Mouse (Mus musculus): ENCODE measurements at regions not wholly inside any gene's neighbourhood (a gene's known extent, or its start where the extent isn't known, plus 50 kb on each side); places are given as distances from the start of the nearest gene placed in this dataset.

- TF ChIP-seq USF1 (IDR thresholded peaks at IDR 0.05; ENCODE audit: low read depth, low read length) (no peak), ELF1 (IDR thresholded peaks at IDR 0.05; ENCODE audit: low read depth, low read length) (no peak), CTCF (conservative IDR thresholded peaks at IDR 0.05 in 1 of 2, IDR thresholded peaks at IDR 0.05 in 1 of 2; ENCODE audit: low read depth in 2 of 2, low read length in 2 of 2) (no peak), EP300 (IDR thresholded peaks at IDR 0.05; ENCODE audit: low read length) (no peak), BHLHE40 (IDR thresholded peaks at IDR 0.05; ENCODE audit: low read depth, low read length) (no peak), JUND (conservative IDR thresholded peaks at IDR 0.05; ENCODE audit: low read depth, low read length) (no peak), CHD2 (IDR thresholded peaks at IDR 0.05; ENCODE audit: low read length) (no peak), POLR2A (IDR thresholded peaks at IDR 0.05; ENCODE audit: low read depth, low read length) (no peak), UBTF (IDR thresholded peaks at IDR 0.05; ENCODE audit: low read depth, low read length) (no peak), MXI1 (IDR thresholded peaks at IDR 0.05; ENCODE audit: low read depth, low read length) (no peak), E2F4 (IDR thresholded peaks at IDR 0.05; ENCODE audit: insufficient replicate concordance, low read depth, low read length) (no peak), TBP (conservative IDR thresholded peaks at IDR 0.05; ENCODE audit: low read depth, low read length) (no peak)
Observed at GRCm38 (mm10) chr1:88567198-88567597, 57.3 kb upstream of the Glrp1 start.
